Mouse (Mus musculus): ENCODE results near the gene Twf2.

DNA sequence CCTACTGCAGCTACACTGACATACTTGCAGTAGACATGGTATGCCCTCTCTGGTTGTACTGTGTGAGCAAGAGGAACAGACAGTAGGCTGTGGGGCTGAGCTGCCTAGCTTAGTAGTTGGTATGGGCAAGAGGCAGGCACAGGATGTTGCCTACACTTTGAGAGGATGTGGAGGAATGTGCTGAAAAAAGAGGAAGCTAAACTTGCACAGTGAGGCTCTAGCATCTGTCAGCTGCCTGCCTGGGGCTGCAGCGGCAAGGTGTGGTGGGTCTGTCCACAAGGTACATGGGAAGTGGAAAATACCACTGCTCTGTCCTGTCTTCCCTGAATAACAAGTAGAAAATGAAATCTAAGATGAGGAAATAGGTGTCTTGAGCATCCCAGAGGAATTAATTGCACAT lies 9.9 kb upstream of the Twf2 start:
- TF ChIP-seq EP300 (IDR thresholded peaks at IDR 0.05) (no peak), CTCF (IDR thresholded peaks at IDR 0.05) (no peak)

Measured in lung, postnatal 0 days (tissue).